Mouse (Mus musculus) E14TG2a.4 (cell line): ENCODE results near the gene Gatd1.

Source experiments
- H3K27me3 ChIP-seq: 2 replicates; pipeline ENCODE4 v1.6.1; 2014; ENCODE audit warnings: low read length, control low read depth; ENCODE audit not compliant: insufficient read depth
- H3K36me3 ChIP-seq: 2 replicates; pipeline ENCODE4 v1.6.1; 2014; ENCODE audit warnings: low read length, control low read depth; ENCODE audit not compliant: insufficient read depth
- H3K4me1 ChIP-seq: replicated peaks from 2 replicates; pipeline ENCODE4 v1.6.1; 2014; ENCODE audit warnings: low read depth, low read length, control low read depth
- H3K4me3 ChIP-seq: replicated peaks from 2 replicates; pipeline ENCODE4 v1.5.1; 2014; ENCODE audit warnings: mild to moderate bottlenecking, low read length
- H3K9me3 ChIP-seq: 2 replicates; pipeline ENCODE4 v1.6.1; 2014; ENCODE audit warnings: low read length, control low read depth
- CTCF ChIP-seq: conservative IDR thresholded peaks from 2 replicates; pipeline ENCODE4 v1.5.1; 2014; ENCODE audit warnings: low read length
- NANOG ChIP-seq: IDR thresholded peaks from 2 replicates; pipeline ENCODE4 v1.6.1; 2014; ENCODE audit warnings: borderline replicate concordance, low read length, mixed read lengths
- POU5F1 ChIP-seq: IDR thresholded peaks from 2 replicates; pipeline ENCODE4 v1.6.1; 2014; ENCODE audit warnings: low read length, borderline replicate concordance

Gene Gatd1

GRCm38 (mm10) chr7:141413809-141414584 lies at the start of gene Gatd1:
Gene Gatd1, minus strand, starts transcription at chr7:141414136.
- Histone ChIP-seq H3K27me3 (no peaks in the 10 kb centered on the region), H3K4me3 (peak within 1 kb of the TSS; percentile 94), H3K4me1 (peaks cover 67% of the 10 kb centered on the region), H3K9me3 (no peaks in the 10 kb centered on the region), H3K36me3 (peaks cover 31% of the 10 kb centered on the region)
- TF ChIP-seq POU5F1 (no peak), NANOG (no peak), CTCF (no peak)

DNA sequence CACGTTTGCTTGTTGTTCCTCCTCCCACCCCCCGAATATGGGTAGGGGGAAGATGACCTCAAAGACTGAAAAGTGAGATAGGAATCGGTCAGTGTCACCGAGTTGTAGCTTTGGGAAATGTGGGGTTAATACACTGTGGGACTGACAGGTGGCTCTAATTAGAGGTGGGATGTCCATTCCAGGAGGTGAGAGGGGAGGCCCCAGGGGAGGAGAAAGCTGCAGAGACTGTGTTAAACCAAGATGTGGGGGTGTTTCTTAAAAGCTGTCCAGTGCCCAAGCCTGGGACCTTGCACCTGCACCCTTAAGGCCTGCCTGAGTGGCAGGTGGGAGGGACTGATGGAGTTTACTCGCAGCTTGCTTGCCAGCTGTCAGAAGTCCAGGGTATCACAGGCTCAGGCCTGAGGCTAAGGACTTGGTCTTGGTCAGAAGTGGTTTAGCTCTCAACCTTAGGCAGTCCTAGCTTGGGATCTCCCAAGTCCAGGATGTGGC lies 48.4 kb upstream of the Gatd1 start:
- H3K9me3 ChIP-seq: no peaks in the 10 kb centered on the region
- peaks cover 12% of the 10 kb centered on the region for H3K36me3 ChIP-seq
- peaks cover 90% of the 10 kb centered on the region for H3K4me1 ChIP-seq
- peak overlapping the region; percentile 76 for H3K4me3 ChIP-seq
- no peak for TF ChIP-seq CTCF
- no peak for TF ChIP-seq NANOG
- TF ChIP-seq POU5F1: no peak
- peaks cover 73% of the 10 kb centered on the region for H3K27me3 ChIP-seq

GRCm38 (mm10) chr7:141461521-141462332 lies 47.8 kb upstream of the Gatd1 start:
- Histone ChIP-seq H3K9me3 (no peaks in the 10 kb centered on the region), H3K27me3 (peaks cover 77% of the 10 kb centered on the region), H3K36me3 (peaks cover 17% of the 10 kb centered on the region), H3K4me3 (peak overlapping the region; percentile 76), H3K4me1 (peaks cover 93% of the 10 kb centered on the region)
- TF ChIP-seq POU5F1 (no peak), CTCF (no peak), NANOG (no peak)

DNA sequence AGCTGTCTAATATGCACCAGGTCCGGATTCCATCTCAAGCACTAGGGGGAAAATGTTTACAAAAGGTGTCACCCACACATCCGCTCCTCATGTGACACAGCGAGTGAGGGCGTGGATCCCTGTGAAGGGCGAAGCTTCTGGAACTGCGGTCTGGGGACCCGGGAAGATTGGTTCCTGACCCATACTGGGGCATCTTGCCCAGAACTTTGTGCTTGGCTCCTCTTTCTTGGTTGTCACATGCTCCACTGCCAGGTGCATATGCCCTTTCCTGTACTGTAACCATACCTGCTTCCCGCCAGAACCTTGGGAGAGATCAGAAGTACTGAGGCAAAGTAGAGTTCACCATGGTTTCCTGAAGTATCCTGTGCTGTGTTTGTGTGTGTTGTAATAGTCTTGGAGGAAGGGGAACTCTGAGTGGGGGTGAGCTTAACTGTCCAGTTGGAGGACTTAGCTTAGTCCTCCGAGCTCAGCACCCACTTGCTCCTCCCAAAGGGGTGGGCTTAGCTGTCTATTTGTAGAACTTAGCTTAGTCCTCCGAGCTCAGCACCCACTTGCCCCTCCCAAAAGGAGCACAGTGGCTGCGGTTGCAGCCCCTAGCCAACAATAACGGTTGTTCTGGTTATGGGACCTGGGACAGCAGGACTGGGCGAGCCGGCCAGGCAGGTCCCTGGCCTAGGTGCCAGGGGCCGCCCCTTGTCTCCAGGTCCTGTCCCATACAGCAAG lies 46.6 kb upstream of the Gatd1 start, which contains the start of gene Cracr2b:
Cracr2b (plus strand) TSS at position 704 of the 723 bp plus-strand sequence.
- TF ChIP-seq NANOG: no peak
- TF ChIP-seq CTCF: no peak
- TF ChIP-seq POU5F1: no peak
- peaks cover 73% of the 10 kb centered on the region for H3K27me3 ChIP-seq
- peaks cover 93% of the 10 kb centered on the region for H3K4me1 ChIP-seq
- H3K4me3 ChIP-seq: peak within 1 kb of the TSS; percentile 76
- H3K36me3 ChIP-seq: peaks cover 17% of the 10 kb centered on the region
- no peaks in the 10 kb centered on the region for H3K9me3 ChIP-seq

- no peak for TF ChIP-seq CTCF
- TF ChIP-seq NANOG: no peak
- TF ChIP-seq POU5F1: no peak
- no peaks in the 10 kb centered on the region for H3K9me3 ChIP-seq
- H3K36me3 ChIP-seq: peaks cover 17% of the 10 kb centered on the region
- peaks cover 89% of the 10 kb centered on the region for H3K4me1 ChIP-seq
- H3K27me3 ChIP-seq: peaks cover 69% of the 10 kb centered on the region
- H3K4me3 ChIP-seq: peak overlapping the region; percentile 74
Measured at GRCm38 (mm10) chr7:141460001-141460390, 46.1 kb upstream of the Gatd1 start.

DNA sequence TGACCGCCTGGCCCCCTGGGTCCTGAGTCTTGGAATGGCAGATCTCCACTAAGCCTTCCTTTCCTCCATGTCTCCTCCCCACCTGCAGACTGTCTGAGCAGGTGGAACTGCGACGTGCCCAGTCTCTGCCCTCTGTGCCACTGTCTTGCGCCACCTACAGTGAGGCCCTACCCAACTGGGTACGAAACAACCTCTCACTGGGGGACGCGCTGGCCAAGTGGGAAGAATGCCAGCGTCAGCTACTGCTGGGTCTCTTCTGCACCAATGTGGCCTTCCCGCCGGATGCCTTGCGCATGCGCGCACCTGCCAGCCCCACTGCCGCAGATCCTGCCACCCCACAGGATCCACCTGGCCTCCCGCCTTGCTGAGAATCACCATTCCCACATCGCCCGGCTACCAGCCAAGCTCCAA lies 45.4 kb upstream of the Gatd1 start:
- Histone ChIP-seq H3K27me3 (peaks cover 62% of the 10 kb centered on the region), H3K4me1 (peaks cover 87% of the 10 kb centered on the region), H3K4me3 (peak overlapping the region; percentile 74), H3K36me3 (peaks cover 17% of the 10 kb centered on the region), H3K9me3 (no peaks in the 10 kb centered on the region)
- TF ChIP-seq CTCF (no peak), POU5F1 (no peak), NANOG (no peak)

GRCm38 (mm10) chr7:141458661-141459060 lies 44.7 kb upstream of the Gatd1 start:
- Histone ChIP-seq H3K9me3 (no peaks in the 10 kb centered on the region), H3K4me3 (peak overlapping the region; percentile 74), H3K4me1 (peaks cover 83% of the 10 kb centered on the region), H3K36me3 (peaks cover 17% of the 10 kb centered on the region), H3K27me3 (peaks cover 56% of the 10 kb centered on the region)
- TF ChIP-seq NANOG (no peak), CTCF (no peak; the same call in 1 of the 2 replicates), POU5F1 (no peak)
